Mouse (Mus musculus): Measurements from ENCODE around the gene Thy1. TPM values are rescaled to one million over a fixed set of nuclear protein-coding genes. Genes with fewer than 3 reads are reported as not detected.

The Thy1 gene
- total and polyA plus RNA-seq, 3 experiments: 1.5 to 24.0 TPM; not detected in 1

GRCm38 (mm10) chr9:44011668-44012067 lies 31.5 kb upstream of the Thy1 start:
- Histone ChIP-seq H3K27ac (ENCODE audit: control insufficient read depth, low read depth, low read length) (no peak overlapping the region), H3K79me2 (ENCODE audit: control insufficient read depth, insufficient read depth, low read length, poor library complexity) (no peaks in the 10 kb centered on the region), H3K9me3 (replicated peaks; ENCODE audit: insufficient read depth, low read length) (no peaks in the 10 kb centered on the region), H3K9ac (ENCODE audit: control insufficient read depth, low read depth, low read length, poor library complexity, severe bottlenecking) (no peak overlapping the region), H3K27me3 (ENCODE audit: control insufficient read depth in 1 of 2, insufficient read depth in 2 of 2, low read length in 2 of 2) (peaks cover 0 to 2% of the 10 kb centered on the region in 2 experiments; a peak in 2 of 4 replicates), H3K36me3 (ENCODE audit: control insufficient read depth in 1 of 2, insufficient read depth in 2 of 2, low read length in 2 of 2) (no peaks in the 10 kb centered on the region), H3K4me3 (ENCODE audit: control insufficient read depth in 1 of 2, insufficient read depth in 1 of 2, low read depth in 2 of 2, low read length in 2 of 2) (no peak overlapping the region), H3K4me1 (ENCODE audit: control insufficient read depth in 1 of 2, insufficient read depth in 2 of 2, low read length in 2 of 2) (no peaks in the 10 kb centered on the region; a peak in 1 of 4 replicates)
- TF ChIP-seq SIN3A (IDR thresholded peaks at IDR 0.05; ENCODE audit: low read length): no peak
- DNase-seq (ENCODE audit: low read depth, low spot score): no peak

GRCm38 (mm10) chr9:44012164-44012563 lies 31.0 kb upstream of the Thy1 start:
- H3K9me3 ChIP-seq (replicated peaks; ENCODE audit: insufficient read depth, low read length): no peaks in the 10 kb centered on the region
- H3K9ac ChIP-seq (ENCODE audit: control insufficient read depth, low read depth, low read length, poor library complexity, severe bottlenecking): no peak overlapping the region
- no peaks in the 10 kb centered on the region for H3K79me2 ChIP-seq (ENCODE audit: control insufficient read depth, insufficient read depth, low read length, poor library complexity)
- no peaks in the 10 kb centered on the region for H3K36me3 ChIP-seq (ENCODE audit: control insufficient read depth in 1 of 2, insufficient read depth in 2 of 2, low read length in 2 of 2)
- no peak overlapping the region for H3K4me3 ChIP-seq (ENCODE audit: control insufficient read depth in 1 of 2, insufficient read depth in 1 of 2, low read depth in 2 of 2, low read length in 2 of 2)
- DNase-seq (ENCODE audit: low read depth, low spot score): no peak
- no peak overlapping the region for H3K27ac ChIP-seq (ENCODE audit: control insufficient read depth, low read depth, low read length)
- peaks cover 0 to 2% of the 10 kb centered on the region in 2 experiments; a peak in 2 of 4 replicates for H3K27me3 ChIP-seq (ENCODE audit: control insufficient read depth in 1 of 2, insufficient read depth in 2 of 2, low read length in 2 of 2)
- TF ChIP-seq CHD2 (IDR thresholded peaks at IDR 0.05; ENCODE audit: low read length): no peak
- TF ChIP-seq ZNF384 (IDR thresholded peaks at IDR 0.05; ENCODE audit: low read depth, low read length): no peak
- no peak for TF ChIP-seq POLR2AphosphoS2 (IDR thresholded peaks at IDR 0.05; ENCODE audit: low read length)
- TF ChIP-seq SIN3A (IDR thresholded peaks at IDR 0.05; ENCODE audit: low read length): no peak
- no peak for TF ChIP-seq USF2 (IDR thresholded peaks at IDR 0.05; ENCODE audit: borderline replicate concordance in 1 of 2, insufficient read depth in 1 of 2, low read depth in 1 of 2, low read length in 2 of 2)
- TF ChIP-seq MXI1 (IDR thresholded peaks at IDR 0.05; ENCODE audit: low read depth, low read length): no peak
- no peak for TF ChIP-seq MAFK (IDR thresholded peaks at IDR 0.05; ENCODE audit: borderline replicate concordance, low read depth, low read length)
- no peak for TF ChIP-seq GATA1 (IDR thresholded peaks at IDR 0.05; ENCODE audit: low read depth, low read length)
- TF ChIP-seq NELFE (IDR thresholded peaks at IDR 0.05; ENCODE audit: low read depth, low read length): no peak
- no peak for TF ChIP-seq ELF1 (IDR thresholded peaks at IDR 0.05; ENCODE audit: low read depth, low read length)
- TF ChIP-seq BHLHE40 (IDR thresholded peaks at IDR 0.05; ENCODE audit: borderline replicate concordance, low read depth, low read length): no peak
- H3K4me1 ChIP-seq (ENCODE audit: control insufficient read depth in 1 of 2, insufficient read depth in 2 of 2, low read length in 2 of 2): no peaks in the 10 kb centered on the region; a peak in 1 of 4 replicates

- no peaks in the 10 kb centered on the region for H3K36me3 ChIP-seq (ENCODE audit: control insufficient read depth in 1 of 2, insufficient read depth in 2 of 2, low read length in 2 of 2)
- H3K27ac ChIP-seq (ENCODE audit: control insufficient read depth, low read depth, low read length): no peak overlapping the region
- no peak overlapping the region for H3K9ac ChIP-seq (ENCODE audit: control insufficient read depth, low read depth, low read length, poor library complexity, severe bottlenecking)
- no peaks in the 10 kb centered on the region for H3K9me3 ChIP-seq (replicated peaks; ENCODE audit: insufficient read depth, low read length)
- no peaks in the 10 kb centered on the region for H3K79me2 ChIP-seq (ENCODE audit: control insufficient read depth, insufficient read depth, low read length, poor library complexity)
- H3K4me1 ChIP-seq (ENCODE audit: control insufficient read depth in 1 of 2, insufficient read depth in 2 of 2, low read length in 2 of 2): no peaks in the 10 kb centered on the region; a peak in 1 of 4 replicates
- TF ChIP-seq RCOR1 (IDR thresholded peaks at IDR 0.05; ENCODE audit: low read depth, low read length) (no peak), MYB (IDR thresholded peaks at IDR 0.05; ENCODE audit: low read depth, low read length) (no peak), UBTF (IDR thresholded peaks at IDR 0.05; ENCODE audit: borderline replicate concordance, insufficient read depth, low read depth, low read length) (no peak), POLR2A (IDR thresholded peaks at IDR 0.05; ENCODE audit: control insufficient read depth in 1 of 2, insufficient read depth in 1 of 2, low read depth in 1 of 2, low read length in 2 of 2, poor library complexity in 1 of 2) (no peak), MAZ (IDR thresholded peaks at IDR 0.05; ENCODE audit: low read depth, low read length) (no peak), HCFC1 (IDR thresholded peaks at IDR 0.05; ENCODE audit: low read depth, low read length) (no peak), TBP (IDR thresholded peaks at IDR 0.05; ENCODE audit: low read depth, low read length) (no peak), TAL1 (IDR thresholded peaks at IDR 0.05; ENCODE audit: low read length) (no peak), MAFK (IDR thresholded peaks at IDR 0.05; ENCODE audit: borderline replicate concordance, low read depth, low read length) (no peak), SMC3 (IDR thresholded peaks at IDR 0.05; ENCODE audit: low read depth, low read length) (no peak), NELFE (IDR thresholded peaks at IDR 0.05; ENCODE audit: low read depth, low read length) (no peak), MXI1 (IDR thresholded peaks at IDR 0.05; ENCODE audit: low read depth, low read length) (no peak), MAX (IDR thresholded peaks at IDR 0.05; ENCODE audit: low read length) (no peak), E2F4 (IDR thresholded peaks at IDR 0.05; ENCODE audit: borderline replicate concordance, low read depth, low read length) (no peak)
- peaks cover 0 to 2% of the 10 kb centered on the region in 2 experiments; a peak in 2 of 4 replicates for H3K27me3 ChIP-seq (ENCODE audit: control insufficient read depth in 1 of 2, insufficient read depth in 2 of 2, low read length in 2 of 2)
- no peak for DNase-seq (ENCODE audit: low read depth, low spot score)
- no peak overlapping the region for H3K4me3 ChIP-seq (ENCODE audit: control insufficient read depth in 1 of 2, insufficient read depth in 1 of 2, low read depth in 2 of 2, low read length in 2 of 2)
These were observed 30.4 kb upstream of the Thy1 start for GRCm38 (mm10) chr9:44012761-44013301.
